Mouse (Mus musculus) gastrocnemius, adult 8-10 months (tissue): ENCODE data around the gene Mslnl. TPM values are rescaled to one million over a fixed set of nuclear protein-coding genes. Genes with fewer than 3 reads are reported as not detected.

ENCODE experiments used
- DNase-seq, 2 experiments: peaks; one replicate each; pipeline ENCODE4 v3.0.0; 2022; ENCODE audit warnings: low spot score in 2 of 2
- microRNA-seq: library from miRNA; unstranded; fragments of <30 nt; microRNA quantifications from one replicate; pipeline ENCODE4 v1.2.0, GENCODE M21; 2022
- total RNA-seq, 4 experiments: library from RNA; stranded (reverse); gene quantifications; 2 replicates each; pipeline ENCODE4 v1.2.4; 2022

Mslnl gene
- total RNA-seq, 4 experiments from 2014 or later, result not detected

GRCm38 (mm10) chr17:25785281-25785745 lies 49.5 kb downstream of the Mslnl start, which contains the start of gene Haghl:
Haghl (minus strand) TSS chr17:25785673.
- peak; percentile 90 to 95 for DNase-seq

GRCm38 (mm10) chr17:25786280-25786679 lies 50.4 kb downstream of the Mslnl start, which contains the start of gene Ccdc78:
Ccdc78 (plus strand) TSS chr17:25786580.
- DNase-seq, result no peak

GRCm38 (mm10) chr17:25786781-25787504 lies 51.1 kb downstream of the Mslnl start:
- DNase-seq, result no peak

GRCm38 (mm10) chr17:25791320-25791842 lies 55.5 kb downstream of the Mslnl start:
- DNase-seq, result no peak

- peak; percentile 73 to 76 for DNase-seq
These were observed 56.1 kb downstream of the Mslnl start for GRCm38 (mm10) chr17:25791843-25792527.

GRCm38 (mm10) chr17:25792615-25793014 lies 56.8 kb downstream of the Mslnl start, which contains the start of gene Fam173a:
Fam173a (minus strand) TSS chr17:25792901.
- DNase-seq, result peak; percentile 37 to 65

- DNase-seq, result no peak
These were observed 58.4 kb downstream of the Mslnl start for GRCm38 (mm10) chr17:25794197-25794596.

GRCm38 (mm10) chr17:25794998-25795397 lies 59.2 kb downstream of the Mslnl start:
- no peak for DNase-seq

GRCm38 (mm10) chr17:25795609-25796092 lies 59.8 kb downstream of the Mslnl start, which contains the start of gene AC134908.4:
AC134908.4 (minus strand) TSS chr17:25795659.
- no peak for DNase-seq

- peak; percentile 57 to 69 for DNase-seq
These were observed 60.4 kb downstream of the Mslnl start for GRCm38 (mm10) chr17:25796211-25796771.

- peak; percentile 78 to 80 for DNase-seq
These were observed 61.1 kb downstream of the Mslnl start, which contains the start of gene Metrn for GRCm38 (mm10) chr17:25796951-25797369. Metrn (minus strand) TSS chr17:25797136.

Small RNAs within 50 kb of the gene (microRNA-seq; reads per million reads assigned to microRNA genes)
- gene Gm25083 (not detected), gene Mir6966 (not detected)

Other genes with a start within 250 kb of the Mslnl start
- not detected for gene Sstr5, start 238.8 kb upstream of the Mslnl start, total RNA-seq
- gene Sox8, start 165.4 kb upstream of the Mslnl start, total RNA-seq, result under 1 TPM; 0.19 to 0.76 (median 0.70) TPM
- gene Lmf1, start 157.0 kb upstream of the Mslnl start, total RNA-seq, result 10 to 100 TPM; 10.4 to 14.1 (median 10.8) TPM
- gene Gng13, start 18.9 kb upstream of the Mslnl start, total RNA-seq, result not detected
- gene Chtf18, start 8.6 kb upstream of the Mslnl start, total RNA-seq, result 1 to 10 TPM in 1 of 4 experiments, under 1 TPM in 3; 0.87 to 1.4 (median 0.94) TPM
- gene Rpusd1, start 8.4 kb upstream of the Mslnl start, total RNA-seq, result 1 to 10 TPM; 2.4 to 3.5 (median 3.1) TPM
- under 1 TPM in 2 of 4 experiments, not detected in 2; 0.13 TPM for gene Msln, start 18.3 kb downstream of the Mslnl start, total RNA-seq
- gene Narfl, start 37.7 kb downstream of the Mslnl start, total RNA-seq, result 10 to 100 TPM; 24.4 to 29.6 (median 26.5) TPM
- 10 to 100 TPM in 3 of 4 experiments, 1 to 10 TPM in 1; 9.4 to 12.1 (median 10.1) TPM for gene Haghl, start 49.6 kb downstream of the Mslnl start, total RNA-seq
- gene Ccdc78, start 50.5 kb downstream of the Mslnl start, total RNA-seq, result not detected
- 10 to 100 TPM; 46.3 to 53.3 (median 47.6) TPM for gene Fam173a, start 56.9 kb downstream of the Mslnl start, total RNA-seq
- 1 to 10 TPM in 1 of 4 experiments, not detected in 3; 1.2 TPM for gene AC134908.4, start 59.6 kb downstream of the Mslnl start, total RNA-seq
- 10 to 100 TPM; 39.6 to 52.1 (median 46.8) TPM for gene Metrn, start 61.1 kb downstream of the Mslnl start, total RNA-seq
- gene Fbxl16, start 73.0 kb downstream of the Mslnl start, total RNA-seq, result 1 to 10 TPM in 1 of 4 experiments, under 1 TPM in 3; 0.27 to 1.0 (median 0.71) TPM
- gene Wdr24, start 87.6 kb downstream of the Mslnl start, total RNA-seq, result 10 to 100 TPM in 3 of 4 experiments, 1 to 10 TPM in 1; 9.8 to 13.2 (median 11.7) TPM
- gene Jmjd8, start 92.8 kb downstream of the Mslnl start, total RNA-seq, result 10 to 100 TPM; 11.0 to 13.0 (median 11.4) TPM
- 100 to 1,000 TPM in 1 of 4 experiments, 10 to 100 TPM in 3; 87.3 to 101 (median 91.1) TPM for gene Stub1, start 97.4 kb downstream of the Mslnl start, total RNA-seq
- 10 to 100 TPM in 3 of 4 experiments, 1 to 10 TPM in 1; 9.5 to 18.5 (median 16.7) TPM for gene Rhbdl1, start 101.3 kb downstream of the Mslnl start, total RNA-seq
- gene Gm20683, start 105.7 kb downstream of the Mslnl start, total RNA-seq, result 10 to 100 TPM in 2 of 4 experiments, 1 to 10 TPM in 2; 9.1 to 15.3 (median 12.3) TPM
- 10 to 100 TPM; 63.3 to 72.7 (median 68.0) TPM for gene Rhot2, start 108.8 kb downstream of the Mslnl start, total RNA-seq
- 1 to 10 TPM in 1 of 4 experiments, under 1 TPM in 3; 0.36 to 1.6 (median 0.84) TPM for gene Wdr90, start 125.5 kb downstream of the Mslnl start, total RNA-seq
- gene Mcrip2, start 132.7 kb downstream of the Mslnl start, total RNA-seq, result 100 to 1,000 TPM in 1 of 4 experiments, 10 to 100 TPM in 3; 87.4 to 108 (median 92.5) TPM
- 10 to 100 TPM; 27.4 to 42.1 (median 31.3) TPM for gene Mettl26, start 139.0 kb downstream of the Mslnl start, total RNA-seq
- under 1 TPM; 0.15 to 0.62 (median 0.38) TPM for gene Wfikkn1, start 144.8 kb downstream of the Mslnl start, total RNA-seq
- gene Rab40c, start 183.7 kb downstream of the Mslnl start, total RNA-seq, result 10 to 100 TPM in 3 of 4 experiments, 1 to 10 TPM in 1; 7.9 to 13.3 (median 12.7) TPM
- 10 to 100 TPM; 18.1 to 21.0 (median 18.8) TPM for gene Pigq, start 208.9 kb downstream of the Mslnl start, total RNA-seq
- gene Nhlrc4, start 208.9 kb downstream of the Mslnl start, total RNA-seq, result not detected
- not detected for gene A930017K11Rik, start 216.5 kb downstream of the Mslnl start, total RNA-seq
- gene Capn15, start 249.8 kb downstream of the Mslnl start, total RNA-seq, result 1 to 10 TPM; 2.9 to 5.0 (median 4.1) TPM